ENCODE assay signal across 8 mouse cellular contexts in the genomic region with DNA sequence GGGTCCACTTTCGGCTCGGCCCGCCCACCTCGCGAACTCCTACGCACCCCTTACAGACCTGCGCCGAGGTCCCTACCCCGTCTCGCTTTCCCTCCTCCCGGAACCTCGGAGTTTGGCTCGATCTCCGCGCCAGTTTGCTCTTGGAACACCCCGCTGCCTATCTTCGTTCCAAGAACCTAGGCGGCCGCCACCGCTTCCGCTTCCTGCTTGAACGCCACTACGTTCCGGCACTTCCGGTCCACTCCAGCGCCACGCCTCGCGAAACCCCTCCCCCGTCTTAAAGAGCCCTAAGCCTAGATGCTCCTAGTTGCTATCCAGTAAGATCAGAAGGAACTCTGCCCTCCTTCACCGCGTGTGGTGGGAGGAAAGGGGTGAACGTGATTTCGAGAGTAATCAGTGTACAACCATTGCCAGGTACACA. TPM values are rescaled to one million over a fixed set of nuclear protein-coding genes. Genes with fewer than 3 reads are reported as not detected.
DNase-seq lines count a peak whose midpoint lies in the region; ATAC-seq and TF ChIP-seq lines count a peak whose summit lies in the region.

Gene 2310011J03Rik, minus strand, starts transcription at position 198 of the 421 bp plus-strand sequence.

- H3K9me3 ChIP-seq in forebrain, embryonic 10.5 days = no peaks in the 10 kb centered on the region
- no peaks in the 10 kb centered on the region for H3K9me3 ChIP-seq in heart, embryonic 15.5 days (replicated peaks)
- H3K9me3 ChIP-seq in liver, embryonic 14.5 days (ENCODE audit: control insufficient read depth, low read length) = no peaks in the 10 kb centered on the region
- H3K9me3 ChIP-seq in neural tube, embryonic 11.5 days (ENCODE audit: control insufficient read depth, low read length) = no peaks in the 10 kb centered on the region
- no peaks in the 10 kb centered on the region for H3K9me3 ChIP-seq in stomach, postnatal 0 days (ENCODE audit: control insufficient read depth, low read length)

- WGBS in forebrain, embryonic 10.5 days = under 1% methylated on average over 34 of the region's 34 CpGs
- under 1% methylated on average over 34 of the region's 34 CpGs for WGBS in heart, embryonic 15.5 days
- under 1% methylated on average over 34 of the region's 34 CpGs for WGBS in liver, embryonic 14.5 days (ENCODE audit: insufficient replicate concordance)
- WGBS in neural tube, embryonic 11.5 days = under 1% methylated on average over 34 of the region's 34 CpGs
- under 1% methylated on average over 32 of the region's 34 CpGs for WGBS in stomach, postnatal 0 days

- no peak for TF ChIP-seq EP300 in liver, embryonic 14.5 days (IDR thresholded peaks at IDR 0.05; ENCODE audit: low read depth)
- TF ChIP-seq EP300 in stomach, postnatal 0 days (optimal IDR thresholded peaks at IDR 0.05) = no peak

- peak; percentile 45; the same call in 1 of the 2 replicates for ATAC-seq in heart, embryonic 15.5 days (replicated peaks; ENCODE audit: insufficient number of reproducible peaks, insufficient read depth, low FRiP score, low read depth)
- peak; percentile 49 for ATAC-seq in liver, embryonic 14.5 days (ENCODE audit: insufficient read depth)
- ATAC-seq in neural tube, embryonic 11.5 days (ENCODE audit: insufficient read depth, low FRiP score, low TSS enrichment) = peak; percentile 45; the same call in 1 of the 2 replicates
- ATAC-seq in stomach, postnatal 0 days (ENCODE audit: low FRiP score, low TSS enrichment) = peak; percentile 57

- peak within 1 kb of the TSS; percentile 82 for H3K27ac ChIP-seq in forebrain, embryonic 10.5 days
- H3K27ac ChIP-seq in heart, embryonic 15.5 days = peak within 1 kb of the TSS; percentile 74
- H3K27ac ChIP-seq in liver, embryonic 14.5 days = peak within 1 kb of the TSS; percentile 75
- no peak within 1 kb of the TSS for H3K27ac ChIP-seq in neural tube, embryonic 11.5 days (ENCODE audit: low read depth, low read length)
- peak within 1 kb of the TSS; percentile 86 for H3K27ac ChIP-seq in stomach, postnatal 0 days (replicated peaks)

- H3K4me2 ChIP-seq in heart, embryonic 15.5 days = peak within 1 kb of the TSS; percentile 87
- peak within 1 kb of the TSS; percentile 70 for H3K4me2 ChIP-seq in liver, embryonic 14.5 days (ENCODE audit: low read depth)
- H3K4me2 ChIP-seq in neural tube, embryonic 11.5 days (ENCODE audit: low read depth) = peak within 1 kb of the TSS; percentile 87
- H3K4me2 ChIP-seq in stomach, postnatal 0 days (replicated peaks; ENCODE audit: low read depth) = peak within 1 kb of the TSS; percentile 85

- peak within 1 kb of the TSS; percentile 83 for H3K9ac ChIP-seq in heart, embryonic 15.5 days
- peak within 1 kb of the TSS; percentile 89 for H3K9ac ChIP-seq in liver, embryonic 14.5 days (replicated peaks)
- peak within 1 kb of the TSS; percentile 76 for H3K9ac ChIP-seq in neural tube, embryonic 11.5 days (ENCODE audit: low read length)
- H3K9ac ChIP-seq in stomach, postnatal 0 days (ENCODE audit: low read length) = peak within 1 kb of the TSS; percentile 86

- peaks cover 66% of the 10 kb centered on the region for H3K27me3 ChIP-seq in forebrain, embryonic 10.5 days (ENCODE audit: poor library complexity, severe bottlenecking)
- peaks cover 33% of the 10 kb centered on the region for H3K27me3 ChIP-seq in heart, embryonic 15.5 days
- peaks cover 9% of the 10 kb centered on the region for H3K27me3 ChIP-seq in liver, embryonic 14.5 days (ENCODE audit: control insufficient read depth, insufficient read depth, low read length)
- peaks cover 13% of the 10 kb centered on the region for H3K27me3 ChIP-seq in neural tube, embryonic 11.5 days (ENCODE audit: control insufficient read depth, insufficient read depth, low read length)
- no peaks in the 10 kb centered on the region for H3K27me3 ChIP-seq in stomach, postnatal 0 days (ENCODE audit: control insufficient read depth, insufficient read depth, low read length)

- peaks cover 40% of the 10 kb centered on the region for H3K36me3 ChIP-seq in forebrain, embryonic 10.5 days (replicated peaks)
- peaks cover 12% of the 10 kb centered on the region; the same call in 1 of the 2 replicates for H3K36me3 ChIP-seq in heart, embryonic 15.5 days
- H3K36me3 ChIP-seq in liver, embryonic 14.5 days (replicated peaks; ENCODE audit: control insufficient read depth, insufficient read depth, low read depth) = peaks cover 7% of the 10 kb centered on the region; the same call in 1 of the 2 replicates
- H3K36me3 ChIP-seq in neural tube, embryonic 11.5 days (ENCODE audit: control insufficient read depth, insufficient read depth, low read length) = peaks cover 4% of the 10 kb centered on the region; the same call in 1 of the 2 replicates
- peaks cover 8% of the 10 kb centered on the region; the same call in 1 of the 2 replicates for H3K36me3 ChIP-seq in stomach, postnatal 0 days (ENCODE audit: control insufficient read depth, insufficient read depth, low read length)

- H3K4me3 ChIP-seq in forebrain, embryonic 10.5 days = peak within 1 kb of the TSS; percentile 94
- H3K4me3 ChIP-seq in heart, embryonic 15.5 days = peak within 1 kb of the TSS; percentile 96
- peak within 1 kb of the TSS; percentile 88 to 89 for H3K4me3 ChIP-seq in liver, embryonic 14.5 days (ENCODE audit: insufficient read depth in 1 of 2, low read depth in 2 of 2, low read length in 2 of 2)
- H3K4me3 ChIP-seq in neural tube, embryonic 11.5 days (ENCODE audit: low read depth, low read length) = peak within 1 kb of the TSS; percentile 91
- peak within 1 kb of the TSS; percentile 76 for H3K4me3 ChIP-seq in stomach, postnatal 0 days (ENCODE audit: low read depth, low read length)

- peak; percentile 94 for DNase-seq in CD4-positive, CD25-positive, alpha-beta regulatory T cell, adult 2 months (ENCODE audit: low read depth, low spot score)
- peak; percentile 80 for DNase-seq in c-Kit-negative CD71-positive TER-119-positive erythroid progenitor cells, embryonic 14.5 days (ENCODE audit: low read depth, low spot score)
- peak; percentile 89 for DNase-seq in forebrain, embryonic 10.5 days (ENCODE audit: extremely low spot score, low spot score)
- DNase-seq in kidney, postnatal 25 days = peak; percentile 96
- DNase-seq in liver, embryonic 14.5 days (ENCODE audit: low read depth in 3 of 3, low spot score in 3 of 3) = peak; percentile 82 to 85 (median 82)
- DNase-seq in neural tube, embryonic 11.5 days (ENCODE audit: low spot score) = peak; percentile 91
- peak; percentile 94 for DNase-seq in stomach, postnatal 0 days (ENCODE audit: low spot score)

- H3K4me1 ChIP-seq in forebrain, embryonic 10.5 days = peaks cover 86% of the 10 kb centered on the region
- peaks cover 51% of the 10 kb centered on the region for H3K4me1 ChIP-seq in heart, embryonic 15.5 days (replicated peaks)
- peaks cover 20 to 26% of the 10 kb centered on the region in 2 experiments for H3K4me1 ChIP-seq in liver, embryonic 14.5 days (replicated peaks; ENCODE audit: control insufficient read depth in 2 of 2, insufficient read depth in 2 of 2, low read length in 1 of 2)
- peaks cover 17% of the 10 kb centered on the region for H3K4me1 ChIP-seq in neural tube, embryonic 11.5 days (ENCODE audit: control insufficient read depth, insufficient read depth, low read length)
- peaks cover 8% of the 10 kb centered on the region; the same call in 1 of the 2 replicates for H3K4me1 ChIP-seq in stomach, postnatal 0 days (replicated peaks; ENCODE audit: control insufficient read depth, insufficient read depth)

- TF ChIP-seq CTCF in liver, embryonic 14.5 days (IDR thresholded peaks at IDR 0.05; ENCODE audit: low read depth) = no peak
- TF ChIP-seq CTCF in stomach, postnatal 0 days (IDR thresholded peaks at IDR 0.05; ENCODE audit: low read depth) = no peak

RNA-seq across cellular contexts. Expression of gene 2310011J03Rik, which starts in this region (rescaled TPM):
- polyA plus RNA-seq in forebrain, embryonic 10.5 days (2016; fragmentation: Nextera tagmentation; extraction: Ambion mirVana) = 56.4 and 60.2 TPM in 2 replicates
- polyA plus RNA-seq in heart, embryonic 15.5 days (2015; fragmentation: Nextera tagmentation; extraction: Ambion mirVana) = 32.4 and 36.8 TPM in 2 replicates
- 24.3 and 24.7 TPM in 2 replicates for polyA plus RNA-seq in liver, embryonic 14.5 days (2012; rRNA removed)
- 29.4 and 29.5 TPM in 2 replicates for polyA plus RNA-seq in liver, embryonic 14.5 days (2014; fragmentation: Nextera tagmentation; extraction: Ambion mirVana)
- 37.3 and 40.5 TPM in 2 replicates for polyA plus RNA-seq in neural tube, embryonic 11.5 days (2014; fragmentation: Nextera tagmentation; extraction: Ambion mirVana)
- 50.3 and 51.2 TPM in 2 replicates for polyA plus RNA-seq in stomach, postnatal 0 days (2015; fragmentation: Nextera tagmentation; extraction: Ambion mirVana)
